Mouse (Mus musculus) NIH3T3 (cell line): ENCODE data around the gene 4921539E11Rik.

ENCODE experiments used
- DNase-seq: peaks from one replicate; pipeline ENCODE4 v3.0.0-alpha.2; 2012; ENCODE audit warnings: low read depth

The 4921539E11Rik gene

DNA sequence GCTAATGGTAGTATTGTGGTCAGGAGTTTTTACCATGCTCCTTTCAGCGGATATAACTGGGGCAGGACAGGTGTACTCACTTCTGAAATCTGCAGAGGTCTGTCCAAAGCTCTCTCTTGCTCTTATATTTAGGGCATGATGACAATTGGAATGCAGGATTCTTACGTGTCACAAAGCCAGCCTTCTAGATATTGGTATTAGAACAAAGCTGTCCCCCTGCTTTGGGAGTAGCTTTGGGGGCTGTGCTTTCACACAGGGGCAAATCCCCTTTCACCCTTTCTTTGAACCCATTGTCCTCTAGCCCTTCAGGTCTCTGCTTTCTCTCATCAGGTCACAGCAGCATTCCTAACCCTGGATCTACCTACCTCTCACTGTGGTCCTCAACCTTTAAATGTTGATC is at the start of gene 4921539E11Rik:
Gene 4921539E11Rik, minus strand, starts transcription at position 101 of the 400 bp plus-strand sequence.
- no peak for DNase-seq

- no peak for DNase-seq
Observed at GRCm38 (mm10) chr4:103335134-103335533, 44.5 kb upstream of the 4921539E11Rik start.

GRCm38 (mm10) chr4:103329348-103329747 is 38.7 kb upstream of the 4921539E11Rik start:
- no peak for DNase-seq

GRCm38 (mm10) chr4:103326994-103327393 is 36.3 kb upstream of the 4921539E11Rik start:
- DNase-seq = peak; percentile 18

- no peak for DNase-seq
Observed at GRCm38 (mm10) chr4:103324688-103325451, 34.2 kb upstream of the 4921539E11Rik start.

- no peak for DNase-seq
Observed at GRCm38 (mm10) chr4:103321461-103321860, 30.8 kb upstream of the 4921539E11Rik start.

- no peak for DNase-seq
Observed at GRCm38 (mm10) chr4:103315861-103316260, 25.2 kb upstream of the 4921539E11Rik start.

- DNase-seq = no peak
Observed at GRCm38 (mm10) chr4:103314526-103314910, 23.9 kb upstream of the 4921539E11Rik start.

DNA sequence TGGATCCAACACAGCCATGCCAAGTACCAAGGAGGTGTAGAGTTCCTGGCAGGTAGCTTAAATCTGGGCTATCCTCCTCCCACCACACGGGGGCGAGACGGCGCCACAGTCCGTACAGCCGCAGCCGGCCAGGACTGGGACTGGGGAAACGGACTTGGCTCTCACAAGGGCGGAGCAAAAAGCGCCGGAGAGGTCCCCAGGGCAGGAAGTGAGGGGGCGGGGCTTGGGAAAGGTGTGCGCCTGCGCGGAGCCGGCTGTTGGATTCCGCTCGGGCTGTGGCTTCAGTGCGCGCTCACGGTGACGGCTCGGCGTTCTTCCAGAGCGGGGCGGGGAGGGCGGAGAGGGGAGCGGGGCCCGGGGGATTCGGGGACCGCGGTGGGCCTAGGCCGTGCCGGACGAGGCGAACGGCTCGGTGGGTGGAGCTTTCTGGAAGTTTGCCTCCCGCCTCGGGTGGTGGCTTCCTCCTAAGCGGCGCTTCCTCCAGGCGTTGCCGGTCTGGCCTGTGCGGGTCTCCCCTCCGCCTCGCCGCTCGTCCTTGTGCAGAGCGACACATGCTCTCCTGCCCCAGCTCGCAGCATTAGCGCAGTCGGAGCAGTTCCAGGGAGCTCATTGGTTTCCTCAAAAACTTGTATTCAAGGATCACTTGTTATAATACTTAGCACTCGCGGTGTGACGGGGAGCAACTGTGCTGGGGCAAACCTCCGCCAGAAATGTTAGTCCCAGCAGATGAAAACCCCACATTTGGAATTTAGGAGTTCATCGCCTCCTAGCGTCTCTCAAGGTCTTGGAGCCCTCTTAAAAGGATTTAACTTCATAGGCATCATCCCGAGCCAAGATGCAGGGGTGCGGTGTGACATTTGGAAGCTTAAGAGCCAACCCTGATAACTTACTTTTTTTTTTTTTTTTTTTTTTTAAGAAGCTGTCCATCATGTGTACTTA is 23.2 kb upstream of the 4921539E11Rik start, which contains the start of gene Oma1:
Gene Oma1, plus strand, starts transcription at position 226 of the 939 bp plus-strand sequence.
- DNase-seq = peak; percentile 99

DNA sequence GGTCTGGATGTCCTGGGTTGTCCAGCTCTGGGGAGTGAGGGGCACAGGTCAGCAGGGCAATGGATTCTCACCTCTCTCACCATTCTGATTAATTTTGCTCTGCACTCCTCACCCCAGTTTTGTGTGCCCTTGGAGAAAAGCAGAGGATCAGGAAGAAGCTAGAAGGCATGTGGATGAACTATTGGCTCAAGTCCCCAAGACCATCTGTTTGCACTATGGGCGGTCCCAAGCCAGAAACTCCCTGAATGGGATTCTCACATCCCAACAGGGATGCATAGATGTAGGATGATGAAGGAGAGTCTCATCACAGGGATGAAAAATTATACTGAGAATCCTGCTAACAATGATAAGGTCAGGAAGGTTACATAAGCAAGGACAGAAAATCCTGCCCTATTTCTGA is 13.2 kb upstream of the 4921539E11Rik start:
- no peak for DNase-seq

- DNase-seq = peak; percentile 32
Observed at GRCm38 (mm10) chr4:103299342-103299741, 8.7 kb upstream of the 4921539E11Rik start.

- peak; percentile 50 for DNase-seq
Observed at GRCm38 (mm10) chr4:103288342-103288741, 2.3 kb downstream of the 4921539E11Rik start.

DNA sequence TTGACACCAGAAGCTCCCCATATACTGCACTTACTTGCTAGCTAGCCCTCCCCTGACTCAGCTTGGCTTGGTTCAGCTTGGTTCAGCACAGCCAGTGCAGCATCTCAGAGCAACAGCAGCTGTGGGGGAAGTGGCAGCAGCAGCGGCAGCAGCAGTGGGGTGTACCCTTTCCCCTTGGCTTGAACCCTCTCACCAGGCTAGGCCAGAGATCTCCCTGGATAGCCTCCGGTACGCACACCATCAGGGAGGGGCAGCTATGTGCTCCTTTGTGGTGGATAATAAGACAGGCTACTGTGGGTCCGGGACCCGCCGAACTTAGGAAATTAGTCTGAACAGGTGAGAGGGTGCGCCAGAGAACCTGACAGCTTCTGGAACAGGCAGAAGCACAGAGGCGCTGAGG is 17.6 kb downstream of the 4921539E11Rik start:
- DNase-seq = no peak

- peak; percentile 30 for DNase-seq
Observed at GRCm38 (mm10) chr4:103269336-103269735, 21.3 kb downstream of the 4921539E11Rik start.

- peak; percentile 44 for DNase-seq
Observed at GRCm38 (mm10) chr4:103265166-103265565, 25.5 kb downstream of the 4921539E11Rik start.

- DNase-seq = peak; percentile 29
Observed at GRCm38 (mm10) chr4:103263812-103264396, 26.8 kb downstream of the 4921539E11Rik start.

- DNase-seq = no peak
Observed at GRCm38 (mm10) chr4:103263378-103263777, 27.3 kb downstream of the 4921539E11Rik start.

DNA sequence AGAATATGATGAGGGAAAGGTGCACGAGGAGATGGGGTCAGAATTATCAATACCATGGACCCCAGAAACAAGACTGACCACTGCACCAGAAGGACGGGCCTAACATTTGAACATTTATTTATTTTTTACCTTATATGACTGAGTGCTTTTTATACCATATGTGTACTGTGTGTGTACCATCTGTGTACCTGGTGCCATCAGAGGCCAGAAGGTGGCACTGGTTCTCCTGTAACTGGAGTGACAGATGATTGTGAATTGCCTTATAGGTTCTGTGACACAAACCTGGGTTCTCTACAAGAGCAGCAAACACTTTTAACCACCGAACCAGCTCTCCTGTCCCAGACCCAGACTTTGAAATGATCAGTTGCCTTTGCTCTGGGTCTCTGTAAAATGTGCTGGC is 31.8 kb downstream of the 4921539E11Rik start:
- DNase-seq = no peak

DNA sequence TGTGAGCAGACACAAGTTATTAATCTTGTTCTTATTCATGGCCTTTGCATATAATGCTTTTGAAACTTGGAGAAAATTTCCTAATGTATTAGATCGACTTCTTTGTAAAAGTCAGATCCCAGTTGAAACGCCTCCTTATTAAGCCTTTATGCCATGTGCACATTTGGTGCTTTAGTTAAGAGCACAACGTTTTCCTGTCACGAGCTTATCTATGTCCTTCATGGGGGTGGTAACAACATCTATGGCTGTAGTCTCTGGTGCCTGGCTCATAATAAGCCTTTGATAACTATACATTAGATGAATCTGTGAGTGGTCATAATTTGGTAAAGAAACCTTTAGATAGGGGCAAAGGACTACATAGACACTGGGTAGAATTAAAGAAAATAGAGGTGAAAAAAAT is 36.8 kb downstream of the 4921539E11Rik start:
- DNase-seq = no peak

DNA sequence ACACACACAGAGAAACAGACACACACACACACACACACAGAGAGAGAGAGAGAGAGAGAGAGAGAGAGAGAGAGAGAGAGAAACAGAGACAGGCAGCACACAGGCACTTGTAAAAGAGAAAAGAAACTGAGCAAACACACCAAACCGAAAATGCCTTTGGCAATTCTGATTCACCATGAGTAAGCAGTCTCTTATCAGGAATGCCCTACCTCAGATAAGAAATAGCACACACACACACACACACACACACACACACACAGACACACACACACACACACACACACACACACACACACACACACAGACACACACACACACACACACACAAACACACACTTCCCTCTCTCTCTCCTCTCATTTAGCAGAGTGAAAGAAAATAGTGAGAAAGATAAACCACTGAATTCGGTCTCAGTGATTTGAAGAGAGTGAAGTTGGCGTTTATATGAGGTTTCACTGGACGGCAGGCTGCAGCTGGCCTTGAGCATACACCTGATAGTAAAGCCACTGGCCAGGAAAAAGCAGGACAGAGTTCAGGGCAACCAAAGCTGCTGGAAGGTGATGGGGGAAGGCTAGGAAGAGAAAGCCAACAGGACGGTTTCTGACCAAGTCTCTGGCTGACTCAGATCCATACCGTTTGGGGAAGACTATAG is 41.1 kb downstream of the 4921539E11Rik start:
- DNase-seq = peak; percentile 76

DNA sequence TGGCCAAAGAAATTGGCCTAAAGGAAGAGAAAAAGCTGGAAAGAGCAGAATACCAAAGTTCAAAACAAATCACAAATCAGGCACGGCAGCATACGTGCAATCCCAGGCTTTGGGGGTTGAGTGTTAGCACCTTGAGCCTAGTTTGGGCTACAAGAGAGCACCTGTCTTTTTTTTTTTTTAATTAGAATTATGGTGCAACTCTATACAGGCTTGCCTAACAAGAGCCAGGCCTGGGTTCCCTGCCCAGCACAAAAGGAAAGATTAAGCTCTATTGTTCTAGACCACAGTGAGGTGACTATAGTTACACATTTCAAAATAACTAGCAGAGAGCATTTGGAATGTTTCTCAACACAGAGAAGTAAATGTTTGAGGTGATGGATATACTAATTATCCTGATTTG is 42.9 kb downstream of the 4921539E11Rik start:
- no peak for DNase-seq

DNA sequence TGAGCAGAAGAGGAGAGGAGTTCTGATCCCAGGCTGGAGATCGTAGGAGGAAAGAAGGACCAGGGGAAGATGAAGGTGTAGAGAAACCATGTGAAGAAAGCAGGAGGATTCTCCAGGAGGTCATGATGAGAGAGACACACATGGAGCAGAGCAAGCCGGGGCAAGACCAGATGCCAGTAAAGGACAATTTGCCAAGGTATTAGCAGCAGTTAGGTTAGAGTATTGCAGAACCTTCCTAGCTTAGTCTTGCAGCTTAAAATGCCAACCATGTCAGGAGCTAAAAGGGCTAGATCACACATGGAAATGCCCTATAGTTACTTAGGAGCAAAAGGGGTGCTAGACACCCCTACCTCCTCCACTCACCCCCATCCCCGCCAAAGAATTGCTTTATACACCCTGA is 43.4 kb downstream of the 4921539E11Rik start:
- no peak for DNase-seq
